Mouse (Mus musculus): ENCODE measurements at regions not wholly inside any gene's neighbourhood (a gene's known extent, or its start where the extent isn't known, plus 50 kb on each side); places are given as distances from the start of the nearest gene placed in this dataset.

- no peak for DNase-seq (ENCODE audit: low read depth, low spot score)
Measured at GRCm38 (mm10) chr16:47354279-47354678, 856.0 kb upstream of the Nectin3 start.

GRCm38 (mm10) chr16:47394398-47394797, 889.1 kb upstream of the Dppa4 start:
- no peak for DNase-seq (ENCODE audit: low read depth, low spot score)

- no peak for DNase-seq (ENCODE audit: low read depth, low spot score)
Measured at GRCm38 (mm10) chr16:47407067-47407466, 876.5 kb upstream of the Dppa4 start.

- no peak for DNase-seq (ENCODE audit: low read depth, low spot score)
Measured at GRCm38 (mm10) chr16:47418680-47419252, 864.8 kb upstream of the Dppa4 start.

- no peak for DNase-seq (ENCODE audit: low read depth, low spot score)
Measured at GRCm38 (mm10) chr16:47445083-47445482, 838.5 kb upstream of the Dppa4 start.

GRCm38 (mm10) chr16:47475441-47476081, 808.0 kb upstream of the Dppa4 start:
- DNase-seq (ENCODE audit: low read depth, low spot score): peak; percentile 1

- DNase-seq (ENCODE audit: low read depth, low spot score): no peak
Measured at GRCm38 (mm10) chr16:47482071-47482470, 801.5 kb upstream of the Dppa4 start.

- DNase-seq (ENCODE audit: low read depth, low spot score): no peak
Measured at GRCm38 (mm10) chr16:47488525-47488924, 795.0 kb upstream of the Dppa4 start.

- no peak for DNase-seq (ENCODE audit: low read depth, low spot score)
Measured at GRCm38 (mm10) chr16:47525857-47526256, 757.7 kb upstream of the Dppa4 start.

GRCm38 (mm10) chr16:47526613-47527012, 756.9 kb upstream of the Dppa4 start:
- no peak for DNase-seq (ENCODE audit: low read depth, low spot score)

GRCm38 (mm10) chr16:47536524-47536923, 747.0 kb upstream of the Dppa4 start:
- no peak for DNase-seq (ENCODE audit: low read depth, low spot score)

GRCm38 (mm10) chr16:47551101-47551500, 732.4 kb upstream of the Dppa4 start:
- no peak for DNase-seq (ENCODE audit: low read depth, low spot score)

- no peak for DNase-seq (ENCODE audit: low read depth, low spot score)
Measured at GRCm38 (mm10) chr16:47568051-47568450, 715.5 kb upstream of the Dppa4 start.

GRCm38 (mm10) chr16:47599476-47599875, 684.1 kb upstream of the Dppa4 start:
- no peak for DNase-seq (ENCODE audit: low read depth, low spot score)

Data from skeletal muscle tissue, adult 2 months (tissue).